Mouse (Mus musculus) midbrain, postnatal 0 days (tissue): ENCODE measurements at regions not wholly inside any gene's neighbourhood (a gene's known extent, or its start where the extent isn't known, plus 50 kb on each side); places are given as distances from the start of the nearest gene placed in this dataset.

Source experiments
- ATAC-seq: fragments of 200-750 bp; cut with Nextera tagmentation; 2 replicates; pipeline ENCODE4 v1.8.0; 2017; ENCODE audit warnings: moderate number of reproducible peaks, mild to moderate bottlenecking, moderate TSS enrichment, moderate library complexity; ENCODE audit not compliant: low FRiP score
- DNase-seq: peaks from one replicate; pipeline ENCODE4 v3.0.0-alpha.2; 2015; ENCODE audit warnings: low spot score
- H3K27ac ChIP-seq: fragments of 300-500 bp; sonication (generic); 2 replicates; pipeline ENCODE4 v1.5.1; 2014; ENCODE audit warnings: low read depth, mild to moderate bottlenecking, low read length, mixed read lengths
- H3K27me3 ChIP-seq: fragments of 300-500 bp; sonication (generic); 2 replicates; pipeline ENCODE4 v1.6.1; 2014; ENCODE audit warnings: low read length, control low read depth, mixed read lengths; ENCODE audit not compliant: insufficient read depth
- H3K36me3 ChIP-seq: fragments of 300-500 bp; sonication (generic); 2 replicates; pipeline ENCODE4 v1.6.1; 2014; ENCODE audit warnings: low read length, control low read depth, mixed read lengths; ENCODE audit not compliant: insufficient read depth
- H3K4me1 ChIP-seq: fragments of 300-500 bp; sonication (generic); 2 replicates; pipeline ENCODE4 v1.6.1; 2014; ENCODE audit warnings: mild to moderate bottlenecking, control low read depth, antibody characterized with exemption, low read length, mixed read lengths; ENCODE audit not compliant: insufficient read depth
- H3K4me2 ChIP-seq: fragments of 300-500 bp; sonication (generic); 2 replicates; pipeline ENCODE4 v1.6.1; 2014; ENCODE audit warnings: low read depth, mild to moderate bottlenecking, low read length, mixed read lengths; ENCODE audit not compliant: poor library complexity, severe bottlenecking
- H3K4me3 ChIP-seq: fragments of 300-500 bp; sonication (generic); 2 replicates; pipeline ENCODE4 v1.5.1; 2014; ENCODE audit warnings: low read depth, mild to moderate bottlenecking, low read length, moderate library complexity
- H3K9ac ChIP-seq: fragments of 300-500 bp; sonication (generic); replicated peaks from 2 replicates; pipeline ENCODE4 v1.6.1; 2014; ENCODE audit warnings: mild to moderate bottlenecking, low read length, moderate library complexity, mixed read lengths; ENCODE audit not compliant: poor library complexity, severe bottlenecking
- H3K9me3 ChIP-seq: fragments of 300-500 bp; sonication (generic); 2 replicates; pipeline ENCODE4 v1.6.1; 2016; ENCODE audit warnings: low read length, control low read depth
- CTCF ChIP-seq: IDR thresholded peaks from 2 replicates; pipeline ENCODE4 v1.5.1; 2016; ENCODE audit warnings: antibody characterized with exemption, mild to moderate bottlenecking
- WGBS: fragments of 180-500 bp; shearing (Covaris S2); extraction: QIAGEN DNeasy Blood & Tissue Kit; methylation state at CpG from one replicate; pipeline ENCODE4 v1.1.7; 2014; 5-methylcytosine and 5-hydroxymethylcytosine counted together

GRCm38 (mm10) chr10:85242701-85243100 lies 57.8 kb upstream of the Cry1 start:
- DNase-seq (no peak), ATAC-seq (no peak)
- Histone ChIP-seq H3K27me3 (no peaks in the 10 kb centered on the region), H3K4me1 (no peaks in the 10 kb centered on the region), H3K4me3 (no peak overlapping the region), H3K36me3 (no peaks in the 10 kb centered on the region), H3K27ac (no peak overlapping the region), H3K4me2 (no peak overlapping the region), H3K9me3 (no peaks in the 10 kb centered on the region), H3K9ac (no peak overlapping the region)
- WGBS: 86% methylated on average over 7 of the region's 7 CpGs
- TF ChIP-seq CTCF: no peak

- no peaks in the 10 kb centered on the region for H3K4me1 ChIP-seq
- ATAC-seq (no peak), DNase-seq (no peak)
- WGBS: 84% methylated on average over 6 of the region's 6 CpGs
- H3K36me3 ChIP-seq: no peaks in the 10 kb centered on the region
- H3K4me2 ChIP-seq: no peak overlapping the region
- H3K9ac ChIP-seq: no peak overlapping the region
- H3K9me3 ChIP-seq: no peaks in the 10 kb centered on the region
- no peak for TF ChIP-seq CTCF
- no peaks in the 10 kb centered on the region for H3K27me3 ChIP-seq
- no peak overlapping the region for H3K27ac ChIP-seq
- no peak overlapping the region for H3K4me3 ChIP-seq
Observed at GRCm38 (mm10) chr10:85243556-85243955, 58.7 kb upstream of the Cry1 start.

- Histone ChIP-seq H3K4me2 (no peak overlapping the region), H3K4me1 (no peaks in the 10 kb centered on the region), H3K4me3 (no peak overlapping the region), H3K9me3 (no peaks in the 10 kb centered on the region), H3K27ac (no peak overlapping the region), H3K9ac (no peak overlapping the region), H3K27me3 (no peaks in the 10 kb centered on the region), H3K36me3 (no peaks in the 10 kb centered on the region)
- WGBS: 52% methylated on average over 5 of the region's 5 CpGs
- DNase-seq: no peak
- ATAC-seq: no peak
- TF ChIP-seq CTCF: no peak
Observed at GRCm38 (mm10) chr10:85265746-85266145, 80.9 kb upstream of the Cry1 start.

- Histone ChIP-seq H3K4me2 (no peak overlapping the region), H3K4me1 (no peaks in the 10 kb centered on the region), H3K36me3 (no peaks in the 10 kb centered on the region), H3K27ac (no peak overlapping the region), H3K9me3 (no peaks in the 10 kb centered on the region), H3K4me3 (no peak overlapping the region), H3K27me3 (no peaks in the 10 kb centered on the region), H3K9ac (no peak overlapping the region)
- WGBS: 42% methylated on average over 10 of the region's 10 CpGs
- no peak for TF ChIP-seq CTCF
- no peak for DNase-seq
- ATAC-seq: no peak
Observed at GRCm38 (mm10) chr10:85266148-85266547, 81.3 kb upstream of the Cry1 start.

GRCm38 (mm10) chr10:85266796-85267195 lies 81.9 kb upstream of the Cry1 start:
- Histone ChIP-seq H3K4me1 (no peaks in the 10 kb centered on the region), H3K4me2 (no peak overlapping the region), H3K27ac (no peak overlapping the region), H3K27me3 (no peaks in the 10 kb centered on the region), H3K4me3 (no peak overlapping the region), H3K9ac (no peak overlapping the region), H3K9me3 (no peaks in the 10 kb centered on the region), H3K36me3 (no peaks in the 10 kb centered on the region)
- no peak for TF ChIP-seq CTCF
- WGBS: 83% methylated on average over 4 of the region's 4 CpGs
- DNase-seq (no peak), ATAC-seq (no peak)

- Histone ChIP-seq H3K9ac (no peak overlapping the region), H3K4me2 (no peak overlapping the region)
Observed at GRCm38 (mm10) chr10:85270209-85270608, 85.3 kb upstream of the Cry1 start.

More at GRCm38 (mm10) chr10:85270209-85270608, 85.3 kb upstream of the Cry1 start:
- H3K27me3 ChIP-seq: no peaks in the 10 kb centered on the region
- no peaks in the 10 kb centered on the region for H3K36me3 ChIP-seq
- 76% methylated on average over 6 of the region's 6 CpGs for WGBS
- no peaks in the 10 kb centered on the region for H3K9me3 ChIP-seq
- no peak for TF ChIP-seq CTCF
- ATAC-seq: no peak
- H3K4me1 ChIP-seq: no peaks in the 10 kb centered on the region
- no peak overlapping the region for H3K27ac ChIP-seq
- H3K4me3 ChIP-seq: no peak overlapping the region
- no peak for DNase-seq
